Mouse (Mus musculus) midbrain, embryonic 16.5 days (tissue): Measurements from ENCODE around the gene Vmo1. TPM values are rescaled to one million over a fixed set of nuclear protein-coding genes. Genes with fewer than 3 reads are reported as not detected.
A peak's percentile ranks its signal among the peaks of the same experiment; 100 is the strongest.

Experiments used
- ATAC-seq: fragments of 200-750 bp; cut with Nextera tagmentation; 2 replicates; pipeline ENCODE4 v1.8.0; 2017; ENCODE audit warnings: moderate TSS enrichment
- H3K27ac ChIP-seq: fragments of 300-500 bp; sonication (generic); 2 replicates; pipeline ENCODE4 v1.5.1; 2014; ENCODE audit warnings: mild to moderate bottlenecking, low read length, mixed read lengths
- H3K27me3 ChIP-seq: fragments of 300-500 bp; sonication (generic); 2 replicates; pipeline ENCODE4 v1.6.1; 2014; ENCODE audit warnings: low read depth, low read length, mixed read lengths; ENCODE audit not compliant: control insufficient read depth, insufficient read depth
- H3K36me3 ChIP-seq: fragments of 300-500 bp; sonication (generic); 2 replicates; pipeline ENCODE4 v1.6.1; 2014; ENCODE audit warnings: mild to moderate bottlenecking, low read length, moderate library complexity, mixed read lengths; ENCODE audit not compliant: control insufficient read depth, insufficient read depth
- H3K4me1 ChIP-seq: fragments of 300-500 bp; sonication (generic); 2 replicates; pipeline ENCODE4 v1.6.1; 2014; ENCODE audit warnings: mild to moderate bottlenecking, low read length, mixed read lengths; ENCODE audit not compliant: control insufficient read depth, insufficient read depth
- H3K4me2 ChIP-seq: fragments of 300-500 bp; sonication (generic); 2 replicates; pipeline ENCODE4 v1.6.1; 2014; ENCODE audit warnings: mild to moderate bottlenecking, low read length, mixed read lengths
- H3K4me3 ChIP-seq: fragments of 300-500 bp; sonication (generic); 2 replicates; pipeline ENCODE4 v1.5.1; 2014; ENCODE audit warnings: low read depth, mild to moderate bottlenecking, low read length, moderate library complexity, mixed read lengths
- H3K9ac ChIP-seq: fragments of 300-500 bp; sonication (generic); 2 replicates; pipeline ENCODE4 v1.6.1; 2014; ENCODE audit warnings: low read depth, low read length, mixed read lengths
- H3K9me3 ChIP-seq: fragments of 300-500 bp; sonication (generic); replicated peaks from 2 replicates; pipeline ENCODE4 v1.6.1; 2014; ENCODE audit warnings: mild to moderate bottlenecking, low read length, mixed read lengths; ENCODE audit not compliant: control insufficient read depth, poor library complexity, severe bottlenecking
- WGBS: fragments of 180-500 bp; shearing (Covaris S2); extraction: QIAGEN DNeasy Blood & Tissue Kit; methylation state at CpG from one replicate; pipeline ENCODE4 v1.1.7; 2014; 5-methylcytosine and 5-hydroxymethylcytosine counted together
- polyA plus RNA-seq: library from polyadenylated mRNA; unstranded; fragments of >200 nt; fragmentation: Nextera tagmentation; extraction: Ambion mirVana; gene quantifications from 2 replicates; pipeline ENCODE4 v1.2.1, GENCODE M21; 2015

The Vmo1 gene
- 0.45 TPM in 1 of 2 replicates, not detected in the other for polyA plus RNA-seq

- Histone ChIP-seq H3K4me3 (no peak within 1 kb of the TSS), H3K9ac (no peak within 1 kb of the TSS), H3K27ac (no peak within 1 kb of the TSS), H3K4me2 (no peak within 1 kb of the TSS), H3K36me3 (no peaks in the 10 kb centered on the region), H3K9me3 (no peaks in the 10 kb centered on the region), H3K4me1 (peaks cover 6% of the 10 kb centered on the region; the same call in 1 of the 2 replicates), H3K27me3 (no peaks in the 10 kb centered on the region)
- 88% methylated on average over 7 of the region's 7 CpGs for WGBS
- no peak for ATAC-seq
Measured at GRCm38 (mm10) chr11:70514288-70514687, at the start of gene Vmo1. Gene Vmo1, minus strand, starts transcription at chr11:70514616.

- Histone ChIP-seq H3K4me2 (peak overlapping the region; percentile 90), H3K9me3 (no peaks in the 10 kb centered on the region), H3K4me1 (peaks cover 31% of the 10 kb centered on the region), H3K27me3 (no peaks in the 10 kb centered on the region), H3K4me3 (peak overlapping the region; percentile 89), H3K9ac (peak overlapping the region; percentile 87), H3K27ac (peak overlapping the region; percentile 83), H3K36me3 (no peaks in the 10 kb centered on the region)
- peak; percentile 15; the same call in 1 of the 2 replicates for ATAC-seq
- 3% methylated on average over 25 of the region's 25 CpGs for WGBS
Measured at GRCm38 (mm10) chr11:70563470-70564275, 49.3 kb upstream of the Vmo1 start.

- no peaks in the 10 kb centered on the region for H3K9me3 ChIP-seq
- H3K4me3 ChIP-seq, result peak overlapping the region; percentile 89
- H3K27me3 ChIP-seq, result no peaks in the 10 kb centered on the region
- H3K9ac ChIP-seq, result peak overlapping the region; percentile 87
- peak overlapping the region; percentile 90 for H3K4me2 ChIP-seq
- H3K27ac ChIP-seq, result peak overlapping the region; percentile 83
- peak; percentile 36 for ATAC-seq
- peaks cover 31% of the 10 kb centered on the region for H3K4me1 ChIP-seq
- H3K36me3 ChIP-seq, result no peaks in the 10 kb centered on the region
- under 1% methylated on average over 25 of the region's 31 CpGs for WGBS
Measured at GRCm38 (mm10) chr11:70562995-70563469, 48.6 kb upstream of the Vmo1 start.

GRCm38 (mm10) chr11:70562287-70562994, 48.0 kb upstream of the Vmo1 start, which contains the start of gene Mink1:
Gene Mink1, plus strand, starts transcription at chr11:70562881.
- WGBS, result under 1% methylated on average over 52 of the region's 57 CpGs
- H3K9ac ChIP-seq, result peak within 1 kb of the TSS; percentile 87
- peak within 1 kb of the TSS; percentile 90 for H3K4me2 ChIP-seq
- H3K27ac ChIP-seq, result peak within 1 kb of the TSS; percentile 83
- ATAC-seq, result peak; percentile 95
- no peaks in the 10 kb centered on the region for H3K36me3 ChIP-seq
- H3K4me1 ChIP-seq, result peaks cover 31% of the 10 kb centered on the region
- no peaks in the 10 kb centered on the region for H3K9me3 ChIP-seq
- H3K4me3 ChIP-seq, result peak within 1 kb of the TSS; percentile 89
- H3K27me3 ChIP-seq, result no peaks in the 10 kb centered on the region

GRCm38 (mm10) chr11:70561937-70562286, 47.5 kb upstream of the Vmo1 start:
- Histone ChIP-seq H3K36me3 (no peaks in the 10 kb centered on the region), H3K4me1 (peaks cover 30% of the 10 kb centered on the region), H3K4me2 (peak overlapping the region; percentile 90), H3K9me3 (no peaks in the 10 kb centered on the region), H3K9ac (peak overlapping the region; percentile 87), H3K27ac (peak overlapping the region; percentile 83), H3K27me3 (no peaks in the 10 kb centered on the region), H3K4me3 (peak overlapping the region; percentile 89)
- no peak for ATAC-seq
- WGBS, result 2% methylated on average over 2 of the region's 2 CpGs

- H3K4me3 ChIP-seq, result no peak overlapping the region
- no peaks in the 10 kb centered on the region for H3K27me3 ChIP-seq
- no peak overlapping the region for H3K4me2 ChIP-seq
- H3K9ac ChIP-seq, result no peak overlapping the region
- H3K36me3 ChIP-seq, result no peaks in the 10 kb centered on the region
- 86% methylated on average over 9 of the region's 9 CpGs for WGBS
- no peak overlapping the region for H3K27ac ChIP-seq
- ATAC-seq, result no peak
- H3K9me3 ChIP-seq, result no peaks in the 10 kb centered on the region
- peaks cover 5% of the 10 kb centered on the region for H3K4me1 ChIP-seq
Measured at GRCm38 (mm10) chr11:70557545-70557944, 43.1 kb upstream of the Vmo1 start.

GRCm38 (mm10) chr11:70553940-70554339, 39.5 kb upstream of the Vmo1 start:
- no peaks in the 10 kb centered on the region for H3K9me3 ChIP-seq
- H3K4me1 ChIP-seq, result no peaks in the 10 kb centered on the region
- no peak overlapping the region for H3K9ac ChIP-seq
- H3K36me3 ChIP-seq, result no peaks in the 10 kb centered on the region
- no peaks in the 10 kb centered on the region for H3K27me3 ChIP-seq
- no peak overlapping the region for H3K4me3 ChIP-seq
- no peak for ATAC-seq
- no peak overlapping the region for H3K4me2 ChIP-seq
- no peak overlapping the region for H3K27ac ChIP-seq
- 33% methylated on average over 7 of the region's 7 CpGs for WGBS

- Histone ChIP-seq H3K4me2 (no peak overlapping the region), H3K9me3 (no peaks in the 10 kb centered on the region), H3K4me1 (no peaks in the 10 kb centered on the region), H3K9ac (no peak overlapping the region), H3K27me3 (no peaks in the 10 kb centered on the region), H3K27ac (no peak overlapping the region), H3K4me3 (no peak overlapping the region), H3K36me3 (no peaks in the 10 kb centered on the region)
- ATAC-seq, result no peak
- WGBS, result 85% methylated on average over 8 of the region's 8 CpGs
Measured at GRCm38 (mm10) chr11:70551526-70551925, 37.1 kb upstream of the Vmo1 start.

- Histone ChIP-seq H3K4me1 (peaks cover 4% of the 10 kb centered on the region; the same call in 1 of the 2 replicates), H3K9ac (no peak overlapping the region), H3K4me3 (no peak overlapping the region), H3K4me2 (no peak overlapping the region), H3K9me3 (no peaks in the 10 kb centered on the region), H3K27me3 (no peaks in the 10 kb centered on the region; the same call in 1 of the 2 replicates), H3K36me3 (no peaks in the 10 kb centered on the region), H3K27ac (no peak overlapping the region)
- no peak for ATAC-seq
- WGBS, result 77% methylated on average over 7 of the region's 7 CpGs
Measured at GRCm38 (mm10) chr11:70544496-70544895, 30.1 kb upstream of the Vmo1 start.
